In genomic region chr15:81272305-81273053, GRCm38 (mm10) we compare ENCODE assay signal across 9 mouse cellular contexts. TPM values are rescaled to one million over a fixed set of nuclear protein-coding genes. Genes with fewer than 3 reads are reported as not detected.
DNase-seq lines count a peak whose midpoint lies in the region; ATAC-seq and TF ChIP-seq lines count a peak whose summit lies in the region.
"Had no signal": no experiment of that assay in that cellular context is flagged by ENCODE, and none has a peak within 500 bp of the region (broad histone marks: within the 10 kb centered on the region; RNA-seq: fewer than 3 reads in every experiment).

No protein-coding gene starts in this region.

- 21% methylated on average over 13 of the region's 13 CpGs for WGBS in forebrain, embryonic 13.5 days

- DNase-seq in embryo, embryonic 10 days (ENCODE audit: low spot score): peak; percentile 24
- no peak for DNase-seq in embryo, embryonic 9.5 days (ENCODE audit: extremely low spot score)
- peak; percentile 59 for DNase-seq in adrenal gland, postnatal 10 days
- DNase-seq in heart, postnatal 36 days: peak; percentile 36 to 41
- DNase-seq in left cerebral cortex, postnatal 36 days (ENCODE audit: low spot score in 2 of 2): peak; percentile 60 to 70
- no peak for DNase-seq in T-cell, adult 2 months (ENCODE audit: low spot score)
- DNase-seq: liver, embryonic 13.5 days had no signal

- H3K4me1 ChIP-seq in forebrain, embryonic 13.5 days: peaks cover 12% of the 10 kb centered on the region

- H3K4me2 ChIP-seq in forebrain, embryonic 13.5 days: peak overlapping the region; percentile 23; the same call in 1 of the 2 replicates
- H3K4me2 ChIP-seq in myocyte (ENCODE audit: low read depth): peak overlapping the region; percentile 76
- H3K4me2 ChIP-seq: liver, embryonic 13.5 days had no signal

- no peaks in the 10 kb centered on the region for H3K9me3 ChIP-seq in forebrain, embryonic 13.5 days (replicated peaks)
- H3K9me3 ChIP-seq: liver, embryonic 13.5 days had no signal

- H3K9ac ChIP-seq in forebrain, embryonic 13.5 days: peak overlapping the region; percentile 38; the same call in 1 of the 2 replicates
- H3K9ac ChIP-seq: liver, embryonic 13.5 days had no signal

- H3K36me3 ChIP-seq in forebrain, embryonic 13.5 days (ENCODE audit: poor library complexity, severe bottlenecking): no peaks in the 10 kb centered on the region
- H3K36me3 ChIP-seq in myocyte (ENCODE audit: control insufficient read depth, insufficient read depth): no peaks in the 10 kb centered on the region
- H3K36me3 ChIP-seq: liver, embryonic 13.5 days had no signal

- H3K27me3 ChIP-seq in forebrain, embryonic 13.5 days: no peaks in the 10 kb centered on the region
- H3K27me3 ChIP-seq in myocyte (ENCODE audit: control insufficient read depth, insufficient read depth, insufficient read length): no peaks in the 10 kb centered on the region

- 0 out of 2 replicates have a peak, but pooled peaks have one; percentile 51 for ATAC-seq in forebrain, embryonic 13.5 days

- peak; percentile 40 for TF ChIP-seq POLR2A in myocyte (IDR thresholded peaks at IDR 0.05; ENCODE audit: insufficient read length, low read depth)

- no peaks in the 10 kb centered on the region for H3K79me2 ChIP-seq in myocyte (ENCODE audit: control insufficient read depth, insufficient read depth)

- no peak overlapping the region for H3K4me3 ChIP-seq in forebrain, embryonic 13.5 days
- no peak overlapping the region for H3K4me3 ChIP-seq in myocyte
- H3K4me3 ChIP-seq: liver, embryonic 13.5 days had no signal

- peak overlapping the region; percentile 33 for H3K27ac ChIP-seq in forebrain, embryonic 13.5 days
- H3K27ac ChIP-seq: liver, embryonic 13.5 days had no signal

- intact Hi-C loops in heart, postnatal 36 days (cut with DNase I): no loop called here
- intact Hi-C loops in left cerebral cortex, postnatal 36 days (cut with DNase I): no loop called here

- no peak overlapping the region for H3ac ChIP-seq in myocyte (ENCODE audit: control insufficient read depth, insufficient read length)

TF ChIP-seq in myocyte, 11 proteins besides CTCF, POLR2A, EP300 and RAD21:
- TF ChIP-seq REST (IDR thresholded peaks at IDR 0.05; ENCODE audit: insufficient read depth, insufficient read length) (no peak), USF1 (IDR thresholded peaks at IDR 0.05; ENCODE audit: low read depth) (no peak), MYOG (IDR thresholded peaks at IDR 0.05; ENCODE audit: control insufficient read depth in 1 of 3, insufficient read depth in 1 of 3, insufficient read length in 2 of 3, low read depth in 2 of 3) (no peak), MAX (IDR thresholded peaks at IDR 0.05; ENCODE audit: low read depth) (no peak), POLR2AphosphoS2 (IDR thresholded peaks at IDR 0.05; ENCODE audit: insufficient read length, low read depth) (no peak)

RNA-seq across cellular contexts. Expression of gene Mchr1, which starts 37.2 kb away (rescaled TPM):
- total RNA-seq in adrenal gland, postnatal 10 days (2021): under 1 TPM; 0.18 to 0.61 TPM
- polyA plus RNA-seq in forebrain, embryonic 13.5 days (2015; fragmentation: Nextera tagmentation; extraction: Ambion mirVana): 0.87 and 0.92 TPM in 2 replicates
- total RNA-seq in heart, postnatal 36 days (2021): not detected
- total RNA-seq in left cerebral cortex, postnatal 36 days (2021): 10 to 100 TPM; 21.6 to 23.8 TPM
- polyA plus RNA-seq in myocyte (2012; fragmentation: generic; extraction: Trizol): 0.44 TPM

Comparison
In these comparisons a context has a peak if more than half of its experiments do, and no peak if none do; other contexts are left out.
1. DNase-seq: peak in embryo, embryonic 10 days (single experiment), adrenal gland, postnatal 10 days (single experiment), heart, postnatal 36 days (2 of 2) and left cerebral cortex, postnatal 36 days (2 of 2); none in embryo, embryonic 9.5 days (single experiment) and T-cell, adult 2 months (single experiment).
2. RNA of gene Mchr1, which starts 37.2 kb away (total RNA-seq): 21.6 to 23.8 TPM in left cerebral cortex, postnatal 36 days; 0.18 to 0.61 TPM in adrenal gland, postnatal 10 days and not detected in heart, postnatal 36 days; every median in the first group is over 10 times any median in the second.